Mouse (Mus musculus): Measurements from ENCODE around the gene D17H6S53E. TPM values are rescaled to one million over a fixed set of nuclear protein-coding genes. Genes with fewer than 3 reads are reported as not detected.
A peak's percentile ranks its signal among the peaks of the same experiment; 100 is the strongest.
"Not testable (repeated sequence)": the region's sequence is repeated elsewhere in the genome, so short reads cannot be mapped to it uniquely, and the experiment has no call there.

D17H6S53E gene
- total RNA-seq, 2 experiments from 2014 or later = 1.5 to 2.8 TPM

- no peak for ATAC-seq (replicated peaks; ENCODE audit: low FRiP score, poor library complexity, severe bottlenecking)
Observed at GRCm38 (mm10) chr17:35097164-35097655, 29.0 kb upstream of the D17H6S53E start.

DNA sequence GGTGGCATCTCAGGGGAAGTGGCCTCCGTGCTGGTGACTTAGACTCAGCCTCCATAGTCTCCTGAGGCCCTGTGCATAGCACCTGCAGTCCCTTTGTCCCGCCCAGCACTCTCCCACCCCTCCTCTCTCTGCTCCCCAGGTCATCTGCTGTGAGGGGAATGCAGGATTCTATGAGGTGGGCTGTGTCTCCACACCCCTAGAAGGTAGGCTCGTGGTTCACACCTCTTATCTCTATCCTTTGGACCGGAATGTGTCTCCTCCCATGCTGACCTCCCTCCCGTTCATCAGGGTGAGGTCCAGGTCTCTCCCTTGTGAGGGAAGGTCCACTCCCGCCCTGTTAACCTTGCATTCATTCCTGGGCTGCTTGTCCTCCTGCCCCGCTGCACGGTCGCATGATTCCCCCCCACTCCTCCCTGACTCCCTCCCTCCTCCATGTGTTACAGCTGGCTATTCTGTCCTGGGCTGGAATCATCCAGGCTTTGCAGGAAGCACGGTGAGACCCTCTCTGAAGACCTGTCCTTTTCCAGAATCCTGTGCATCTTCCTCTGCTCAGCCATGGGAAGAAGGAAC, 25.9 kb upstream of the D17H6S53E start:
- ATAC-seq (replicated peaks; ENCODE audit: low FRiP score, poor library complexity, severe bottlenecking) = no peak

DNA sequence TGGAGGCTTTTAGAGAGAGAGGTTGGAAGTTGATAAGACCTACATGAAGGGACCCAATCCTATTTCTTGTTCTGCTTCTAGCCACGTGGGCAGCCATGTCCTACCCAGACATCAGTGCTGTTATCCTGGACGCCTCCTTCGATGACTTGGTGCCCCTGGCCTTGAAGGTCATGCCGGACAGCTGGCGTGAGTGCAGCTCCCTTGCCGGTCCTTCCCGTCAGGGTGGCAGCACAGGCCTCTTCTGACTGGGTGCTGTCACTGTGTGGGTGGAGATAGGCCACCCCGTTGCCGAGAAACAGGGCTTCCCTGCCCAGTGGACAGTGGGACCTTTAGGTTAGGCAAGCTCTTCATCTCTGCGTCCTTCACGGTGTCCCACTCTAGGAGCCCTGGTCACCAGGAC, 25.0 kb upstream of the D17H6S53E start:
- ATAC-seq (replicated peaks; ENCODE audit: low FRiP score, poor library complexity, severe bottlenecking) = no peak

DNA sequence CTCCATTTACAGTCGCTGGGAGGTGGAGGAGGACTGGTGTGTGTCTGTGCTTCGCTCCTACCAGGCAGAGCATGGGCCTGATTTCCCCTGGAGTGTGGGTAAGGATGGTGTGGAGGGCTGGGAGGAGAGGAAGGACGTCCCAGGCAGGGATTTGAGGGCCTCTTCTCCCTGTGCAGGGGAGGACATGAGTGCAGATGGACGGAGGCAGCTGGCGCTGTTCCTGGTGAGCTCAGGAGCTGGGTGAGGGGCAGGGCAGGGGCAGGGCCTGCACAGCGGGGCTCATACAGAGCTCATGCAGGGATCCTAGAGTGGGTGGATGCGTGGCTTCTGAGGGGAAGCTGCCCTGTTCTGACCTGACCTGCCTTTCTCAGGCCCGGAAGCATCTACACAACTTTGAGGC, 23.9 kb upstream of the D17H6S53E start:
- no peak for ATAC-seq (replicated peaks; ENCODE audit: low FRiP score, poor library complexity, severe bottlenecking)

DNA sequence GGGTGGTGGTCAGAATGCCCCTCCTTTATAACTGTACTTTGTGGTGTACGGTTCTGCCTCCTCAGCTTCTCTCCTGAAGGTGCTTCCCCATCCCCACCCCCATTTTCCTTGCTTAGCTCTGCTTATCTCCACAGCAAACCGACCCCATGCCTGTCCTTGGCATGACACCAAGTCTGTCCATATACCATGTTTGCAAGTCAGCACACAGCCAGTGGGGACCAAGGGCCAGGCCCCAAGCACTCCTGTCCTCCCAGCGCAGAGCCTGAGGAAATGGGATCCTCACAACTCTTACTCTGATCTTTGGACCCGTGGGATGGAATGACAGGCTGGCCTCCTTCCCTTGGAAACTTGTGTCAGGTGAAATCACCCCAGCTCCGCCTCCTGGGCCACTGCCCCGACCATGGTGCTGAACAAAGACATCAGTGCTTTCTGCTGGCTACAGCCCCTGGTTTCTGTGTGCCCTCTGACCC, 22.9 kb upstream of the D17H6S53E start:
- ATAC-seq (replicated peaks; ENCODE audit: low FRiP score, poor library complexity, severe bottlenecking) = no peak

GRCm38 (mm10) chr17:35104079-35104478, 22.1 kb upstream of the D17H6S53E start:
- no peak for ATAC-seq (replicated peaks; ENCODE audit: low FRiP score, poor library complexity, severe bottlenecking)

- peak; percentile 81 for ATAC-seq (replicated peaks; ENCODE audit: low FRiP score, poor library complexity, severe bottlenecking)
Observed at GRCm38 (mm10) chr17:35104754-35105153, 21.4 kb upstream of the D17H6S53E start.

- peak; percentile 54 for ATAC-seq (replicated peaks; ENCODE audit: low FRiP score, poor library complexity, severe bottlenecking)
Observed at GRCm38 (mm10) chr17:35105740-35106389, 20.3 kb upstream of the D17H6S53E start.

DNA sequence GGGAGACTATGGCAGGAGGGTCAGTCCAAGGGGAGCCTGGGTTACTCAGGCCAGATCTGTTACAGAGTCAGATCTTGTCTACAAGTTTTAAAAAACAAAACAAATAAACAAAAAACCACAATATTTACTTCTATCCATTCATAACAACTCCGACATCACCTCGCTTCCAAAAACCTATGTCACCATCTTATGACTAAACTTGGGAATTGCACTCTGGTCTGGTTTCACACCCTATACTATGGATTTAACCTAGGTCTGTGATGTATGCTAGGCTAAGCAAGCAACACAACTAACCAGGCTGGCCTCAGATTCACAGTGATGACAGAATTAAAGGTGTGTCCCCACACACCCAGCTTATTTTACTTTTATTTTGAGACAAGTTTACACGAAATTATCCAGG, 19.7 kb upstream of the D17H6S53E start:
- no peak for ATAC-seq (replicated peaks; ENCODE audit: low FRiP score, poor library complexity, severe bottlenecking)

- no peak for ATAC-seq (replicated peaks; ENCODE audit: low FRiP score, poor library complexity, severe bottlenecking)
Observed at GRCm38 (mm10) chr17:35108097-35108496, 18.1 kb upstream of the D17H6S53E start, which contains the start of gene Ly6g5c. TSS of gene Ly6g5c (plus strand) at chr17:35108279.

GRCm38 (mm10) chr17:35111774-35112173, 14.4 kb upstream of the D17H6S53E start:
- no peak for ATAC-seq (replicated peaks; ENCODE audit: low FRiP score, poor library complexity, severe bottlenecking)

- peak; percentile 58 for ATAC-seq (replicated peaks; ENCODE audit: low FRiP score, poor library complexity, severe bottlenecking)
Observed at GRCm38 (mm10) chr17:35115046-35116019, 10.8 kb upstream of the D17H6S53E start, which contains the start of gene Ly6g5b. TSS of gene Ly6g5b (minus strand) at chr17:35115428.

DNA sequence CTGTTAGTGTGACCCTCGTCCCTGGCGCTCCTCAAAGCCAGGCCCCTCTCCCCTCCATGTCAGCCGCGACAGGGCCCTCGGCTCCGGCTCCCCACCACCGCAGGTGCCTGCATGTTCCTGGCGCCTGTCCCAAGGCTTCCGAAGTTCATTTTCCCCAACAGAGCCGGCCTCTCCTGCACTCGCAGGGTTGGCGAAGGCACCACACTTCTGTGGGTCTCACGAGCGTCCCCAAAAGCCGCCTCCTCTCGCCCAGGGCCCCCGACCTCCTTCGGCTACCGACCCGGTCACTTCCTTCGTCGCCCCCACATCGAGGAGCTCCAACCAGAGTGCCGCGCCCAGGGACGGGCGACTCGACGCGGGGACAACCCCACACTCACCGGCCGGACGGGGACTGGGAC, 5.4 kb upstream of the D17H6S53E start:
- peak; percentile 22 for ATAC-seq (replicated peaks; ENCODE audit: low FRiP score, poor library complexity, severe bottlenecking)

DNA sequence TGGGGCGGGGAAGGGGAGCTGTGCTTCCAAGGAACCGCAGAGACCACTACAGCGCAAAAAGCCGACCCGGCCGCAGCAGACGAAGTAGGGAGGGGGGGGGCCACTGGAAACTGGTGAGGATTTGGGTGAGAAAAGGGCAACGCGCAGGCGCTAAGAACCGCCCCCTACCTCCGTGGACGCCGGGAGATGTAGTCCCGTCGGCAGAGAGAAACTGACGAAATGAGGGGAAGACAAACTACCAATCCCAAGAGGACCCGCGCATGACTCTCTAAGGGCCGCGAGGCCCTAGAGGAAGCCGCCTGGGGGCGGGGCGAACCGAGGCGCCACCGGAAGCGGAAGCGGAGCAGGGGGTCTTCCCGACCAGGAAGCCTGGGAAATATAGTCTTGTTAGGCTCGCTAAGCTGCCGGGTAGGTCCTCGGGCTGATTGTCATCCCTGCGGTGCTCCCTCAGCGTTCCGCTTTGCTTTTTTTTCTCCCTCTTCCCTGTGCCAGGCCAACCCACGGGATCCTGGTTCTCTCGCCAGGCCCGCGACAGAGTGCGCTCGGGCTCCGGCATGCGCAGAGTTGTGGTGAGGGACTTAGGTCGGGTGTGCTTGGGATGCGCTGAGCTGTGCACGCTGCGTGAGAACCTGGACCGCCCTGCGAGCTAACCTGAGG, 4.9 kb upstream of the D17H6S53E start, which contains the start of gene Gpank1:
TSS of gene Gpank1 (plus strand) at position 313 of the 657 bp plus-strand sequence.
- ATAC-seq (replicated peaks; ENCODE audit: low FRiP score, poor library complexity, severe bottlenecking) = peak; percentile 93

DNA sequence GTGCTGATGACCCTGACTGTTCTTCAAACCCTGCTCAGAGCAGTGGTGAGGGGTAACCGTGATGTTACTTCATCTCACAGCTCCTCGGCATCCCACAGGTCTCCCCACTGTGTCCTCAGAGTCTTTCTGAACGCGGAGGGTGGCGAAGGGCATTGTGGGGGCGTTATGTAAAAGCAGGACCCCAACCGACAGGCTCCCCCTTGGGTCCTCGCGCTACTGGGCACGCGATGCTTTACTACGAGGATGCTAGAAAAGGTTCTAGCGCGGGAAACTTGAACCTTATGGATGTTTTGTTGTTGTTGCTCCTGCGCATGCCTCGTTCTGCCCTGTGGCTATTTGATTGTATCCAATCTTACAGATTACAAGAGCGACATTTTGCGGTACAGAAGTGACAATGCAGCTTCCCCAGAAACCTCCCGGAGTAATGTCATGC, 4.3 kb upstream of the D17H6S53E start, which contains the start of gene Csnk2b:
TSS of gene Csnk2b (minus strand) at position 183 of the 433 bp plus-strand sequence.
- no peak for ATAC-seq (replicated peaks; ENCODE audit: low FRiP score, poor library complexity, severe bottlenecking)

DNA sequence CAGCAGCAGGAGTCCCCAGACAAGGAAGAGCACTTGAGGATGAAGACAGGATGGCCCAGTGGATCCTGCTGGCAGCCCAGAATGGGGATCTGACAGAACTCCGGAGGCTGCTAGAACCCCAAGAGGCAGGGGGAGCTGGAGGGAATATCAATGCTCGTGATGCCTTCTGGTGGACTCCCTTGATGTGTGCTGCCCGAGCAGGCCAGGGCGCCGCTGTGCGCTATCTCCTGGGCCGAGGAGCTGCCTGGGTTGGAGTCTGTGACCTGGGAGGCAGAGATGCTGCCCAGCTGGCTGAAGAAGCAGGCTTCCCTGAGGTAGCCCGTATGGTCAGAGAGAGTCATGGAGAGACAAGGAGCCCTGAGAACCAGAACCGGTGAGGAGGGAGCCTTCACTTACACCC, 2.9 kb upstream of the D17H6S53E start:
- ATAC-seq (replicated peaks; ENCODE audit: low FRiP score, poor library complexity, severe bottlenecking) = not testable (repeated sequence)

DNA sequence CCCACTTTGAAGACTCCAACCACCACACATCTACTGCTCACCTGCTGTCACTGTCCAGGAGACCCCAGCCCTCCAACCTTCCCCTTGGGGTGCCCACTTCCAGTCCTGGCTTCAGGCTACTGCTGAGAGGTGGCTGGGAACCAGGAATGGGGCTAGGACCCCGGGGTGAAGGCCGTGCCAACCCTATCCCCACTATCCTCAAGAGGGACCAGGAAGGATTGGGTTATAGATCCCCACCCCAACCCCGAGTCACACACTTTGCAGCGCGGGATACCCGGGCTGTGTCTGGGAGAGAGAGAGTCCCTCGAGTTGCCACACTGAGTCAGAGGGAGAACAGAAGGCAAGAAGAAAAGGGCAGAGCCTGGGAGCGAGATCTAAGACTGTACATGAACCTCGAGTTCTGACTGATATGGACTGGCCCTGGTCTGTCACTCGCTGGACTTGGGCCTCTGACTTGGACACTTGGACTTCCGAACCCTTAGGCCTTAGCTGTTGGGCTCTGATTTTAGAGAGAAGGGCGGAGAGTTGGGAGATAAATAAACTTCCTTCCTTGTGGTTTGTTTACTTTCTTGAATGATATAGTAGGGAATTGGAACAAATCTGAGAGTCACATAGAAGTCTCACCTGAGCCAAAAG, 1.8 kb upstream of the D17H6S53E start:
- ATAC-seq (replicated peaks; ENCODE audit: low FRiP score, poor library complexity, severe bottlenecking) = not testable (repeated sequence)

- no peak for ATAC-seq (replicated peaks; ENCODE audit: low FRiP score, poor library complexity, severe bottlenecking)
Observed at GRCm38 (mm10) chr17:35125081-35125480, 1.1 kb upstream of the D17H6S53E start.

DNA sequence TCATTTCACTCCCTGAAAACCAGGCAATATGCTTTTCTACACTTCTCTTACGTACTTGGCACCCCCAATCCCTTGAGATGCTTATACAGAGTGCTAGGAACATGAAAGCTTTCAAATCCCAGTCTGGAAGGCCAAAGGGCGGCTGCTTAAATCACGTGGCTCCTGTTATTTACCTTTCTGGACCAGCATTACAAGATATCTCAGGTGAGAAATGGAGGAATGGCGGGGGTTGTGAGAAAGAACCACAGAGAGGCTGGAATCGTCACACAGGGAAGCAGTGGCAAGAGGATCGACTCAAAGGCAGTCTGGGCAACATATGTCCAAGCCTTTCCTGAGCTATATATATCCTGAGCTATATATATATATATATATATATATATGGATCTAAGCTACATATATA, 595 bp upstream of the D17H6S53E start:
- ATAC-seq (replicated peaks; ENCODE audit: low FRiP score, poor library complexity, severe bottlenecking) = no peak
